Mouse (Mus musculus): ENCODE data around the gene Moxd2.

Moxd2 gene

GRCm38 (mm10) chr6:40887394-40887793 is at the start of gene Moxd2:
Gene Moxd2, minus strand, starts transcription at chr6:40887494.
- DNase-seq (ENCODE audit: low spot score in 2 of 2) = no peak

GRCm38 (mm10) chr6:40919954-40920353 is 32.7 kb upstream of the Moxd2 start:
- DNase-seq (ENCODE audit: low spot score in 2 of 2) = no peak

GRCm38 (mm10) chr6:40900287-40900686 is 13.0 kb upstream of the Moxd2 start, which contains the start of gene Prss58:
Gene Prss58, minus strand, starts transcription at chr6:40900387.
- no peak for DNase-seq (ENCODE audit: low spot score in 2 of 2)

- no peak for DNase-seq (ENCODE audit: low spot score in 2 of 2)
Observed at GRCm38 (mm10) chr6:40894716-40895115, 7.4 kb upstream of the Moxd2 start.

GRCm38 (mm10) chr6:40893577-40893976 is 6.3 kb upstream of the Moxd2 start:
- DNase-seq (ENCODE audit: low spot score in 2 of 2) = no peak

- no peak for DNase-seq (ENCODE audit: low spot score in 2 of 2)
Observed at GRCm38 (mm10) chr6:40891754-40892153, 4.5 kb upstream of the Moxd2 start.

- DNase-seq (ENCODE audit: low spot score in 2 of 2) = no peak
Observed at GRCm38 (mm10) chr6:40890973-40891372, 3.7 kb upstream of the Moxd2 start.

GRCm38 (mm10) chr6:40845283-40845682 is 42.0 kb downstream of the Moxd2 start:
- no peak for DNase-seq (ENCODE audit: low spot score in 2 of 2)
